Comparison of ENCODE assay signal across 11 mouse cellular contexts in the genomic region with DNA sequence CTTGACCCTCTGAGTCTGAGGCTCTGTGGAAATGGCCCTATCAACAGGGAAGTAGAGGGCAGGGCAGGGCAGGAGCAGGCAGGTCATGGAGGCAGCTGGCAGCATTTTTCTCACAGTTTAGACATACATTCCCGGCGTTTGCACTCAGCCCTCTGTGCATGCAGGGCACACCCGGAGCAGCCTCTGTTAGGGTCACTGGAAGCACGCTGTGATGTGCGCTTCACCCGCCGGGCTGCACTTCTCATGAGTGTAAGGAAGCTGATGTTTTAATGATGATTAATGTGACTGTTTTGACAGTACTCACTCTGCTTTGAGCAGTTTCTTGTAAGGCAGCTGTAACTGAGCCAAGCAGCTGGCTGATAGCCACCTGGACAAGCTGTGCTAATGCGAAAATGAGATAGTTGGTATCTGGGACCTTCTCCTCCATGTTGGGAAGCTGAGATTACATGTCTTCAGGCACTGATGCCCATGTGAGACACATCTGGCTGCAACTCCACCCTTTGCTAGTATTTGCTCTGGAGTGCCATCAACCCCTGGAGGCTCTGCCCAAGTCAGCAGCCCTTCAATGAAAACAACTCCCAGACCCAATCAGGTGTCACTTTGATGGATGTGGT.
A peak's percentile ranks its signal among the peaks of the same experiment; 100 is the strongest.
DNase-seq lines count a peak whose midpoint lies in the region; ATAC-seq and TF ChIP-seq lines count a peak whose summit lies in the region.
"Had no signal": no experiment of that assay in that cellular context is flagged by ENCODE, and none has a peak within 500 bp of the region (broad histone marks: within the 10 kb centered on the region; RNA-seq: fewer than 3 reads in every experiment).

No protein-coding gene starts in this region.

- no peak overlapping the region for H3K4me3 ChIP-seq in hindbrain, embryonic 14.5 days (replicated peaks; ENCODE audit: low read length)
- H3K4me3 ChIP-seq in hindbrain, embryonic 13.5 days: no peak overlapping the region
- H3K4me3 ChIP-seq in ES-Bruce4 (ENCODE audit: low read depth, low read length): peak overlapping the region; percentile 25; the same call in 1 of the 2 replicates
- no peak overlapping the region for H3K4me3 ChIP-seq in liver, adult 2 months (ENCODE audit: insufficient read depth, low read depth, low read length)
- no peak overlapping the region for H3K4me3 ChIP-seq in midbrain, embryonic 16.5 days (ENCODE audit: low read depth, low read length)
- H3K4me3 ChIP-seq: embryonic facial prominence, embryonic 13.5 days; myocyte had no signal

- no peak overlapping the region for H3K4me2 ChIP-seq in hindbrain, embryonic 14.5 days (replicated peaks)
- H3K4me2 ChIP-seq in hindbrain, embryonic 13.5 days: no peak overlapping the region
- H3K4me2 ChIP-seq in midbrain, embryonic 16.5 days (ENCODE audit: low read length): no peak overlapping the region
- H3K4me2 ChIP-seq: embryonic facial prominence, embryonic 13.5 days had no signal

- ATAC-seq in hindbrain, embryonic 14.5 days (ENCODE audit: low FRiP score): peak; percentile 24; the same call in 1 of the 2 replicates
- no peak; the same call in 1 of the 2 replicates for ATAC-seq in hindbrain, embryonic 13.5 days (ENCODE audit: low FRiP score)
- peak; percentile 47; the same call in 1 of the 2 replicates for ATAC-seq in common myeloid progenitor, adult 5-6 weeks (replicated peaks; ENCODE audit: low read depth, poor library complexity, severe bottlenecking)
- no peak for ATAC-seq in midbrain, embryonic 16.5 days

- TF ChIP-seq EP300 in ES-Bruce4 (IDR thresholded peaks at IDR 0.05; ENCODE audit: insufficient read depth, low read depth, low read length): 0 out of 2 replicates have a peak, but pooled peaks have one; percentile 46

- no peak overlapping the region for H3K9ac ChIP-seq in hindbrain, embryonic 14.5 days
- H3K9ac ChIP-seq in hindbrain, embryonic 13.5 days: no peak overlapping the region
- no peak overlapping the region for H3K9ac ChIP-seq in ES-Bruce4 (ENCODE audit: low read depth, poor library complexity, severe bottlenecking)
- H3K9ac ChIP-seq in liver, adult 2 months (ENCODE audit: low read depth, low read length): no peak overlapping the region
- H3K9ac ChIP-seq in midbrain, embryonic 16.5 days (ENCODE audit: low read depth, low read length): no peak overlapping the region
- H3K9ac ChIP-seq: embryonic facial prominence, embryonic 13.5 days had no signal

- H3K9me3 ChIP-seq in hindbrain, embryonic 14.5 days (ENCODE audit: control insufficient read depth, low read length): no peaks in the 10 kb centered on the region
- no peaks in the 10 kb centered on the region for H3K9me3 ChIP-seq in hindbrain, embryonic 13.5 days
- no peaks in the 10 kb centered on the region for H3K9me3 ChIP-seq in ES-Bruce4 (replicated peaks; ENCODE audit: control insufficient read depth, insufficient read depth, low read length, poor library complexity, severe bottlenecking)
- H3K9me3 ChIP-seq in midbrain, embryonic 16.5 days (replicated peaks; ENCODE audit: control insufficient read depth, low read length, poor library complexity, severe bottlenecking): no peaks in the 10 kb centered on the region
- H3K9me3 ChIP-seq: embryonic facial prominence, embryonic 13.5 days had no signal

- no peaks in the 10 kb centered on the region for H3K27me3 ChIP-seq in hindbrain, embryonic 14.5 days (ENCODE audit: control insufficient read depth, insufficient read depth, low read length)
- H3K27me3 ChIP-seq in hindbrain, embryonic 13.5 days: 0 out of 2 replicates have a peak, but pooled peaks cover 3% of the 10 kb centered on the region
- no peaks in the 10 kb centered on the region for H3K27me3 ChIP-seq in ES-Bruce4 (ENCODE audit: control insufficient read depth, insufficient read depth, low read length, poor library complexity, severe bottlenecking)
- H3K27me3 ChIP-seq in liver, adult 2 months (ENCODE audit: control insufficient read depth, insufficient read depth, low read length): no peaks in the 10 kb centered on the region
- no peaks in the 10 kb centered on the region for H3K27me3 ChIP-seq in midbrain, embryonic 16.5 days (ENCODE audit: control insufficient read depth, insufficient read depth, low read depth, low read length)
- H3K27me3 ChIP-seq: embryonic facial prominence, embryonic 13.5 days had no signal

- H3K79me2 ChIP-seq in liver, adult 2 months (ENCODE audit: control insufficient read depth, insufficient read depth, low read length): no peaks in the 10 kb centered on the region

- no peak for DNase-seq in hindbrain, embryonic 14.5 days (ENCODE audit: low spot score)
- peak; percentile 19 for DNase-seq in liver, adult 2 months (ENCODE audit: extremely low read depth, low read depth, low spot score)
- no peak for DNase-seq in left cerebral cortex, postnatal 36 days (ENCODE audit: low spot score in 2 of 2)
- no peak for DNase-seq in layer of hippocampus, adult 8-10 months (ENCODE audit: low spot score in 2 of 2)

- 0 out of 2 replicates have a peak, but pooled peaks cover 7% of the 10 kb centered on the region for H3K4me1 ChIP-seq in hindbrain, embryonic 14.5 days (replicated peaks; ENCODE audit: control insufficient read depth, insufficient read depth, low read length)
- H3K4me1 ChIP-seq in hindbrain, embryonic 13.5 days (replicated peaks): peaks cover 8% of the 10 kb centered on the region
- peaks cover 14% of the 10 kb centered on the region for H3K4me1 ChIP-seq in ES-Bruce4 (ENCODE audit: control insufficient read depth, insufficient read depth, low read length)
- no peaks in the 10 kb centered on the region for H3K4me1 ChIP-seq in liver, adult 2 months (ENCODE audit: control insufficient read depth, insufficient read depth, low read length)
- H3K4me1 ChIP-seq in midbrain, embryonic 16.5 days (ENCODE audit: control insufficient read depth, insufficient read depth, low read length): no peaks in the 10 kb centered on the region

- no peak for TF ChIP-seq CTCF in ES-Bruce4 (IDR thresholded peaks at IDR 0.05; ENCODE audit: low read depth, low read length)
- TF ChIP-seq CTCF in liver, adult 2 months (IDR thresholded peaks at IDR 0.05; ENCODE audit: low read depth, low read length): no peak

- no peak overlapping the region for H3K27ac ChIP-seq in hindbrain, embryonic 14.5 days
- H3K27ac ChIP-seq in hindbrain, embryonic 13.5 days: no peak overlapping the region
- no peak overlapping the region for H3K27ac ChIP-seq in ES-Bruce4 (ENCODE audit: insufficient read depth, low read length)
- no peak overlapping the region for H3K27ac ChIP-seq in liver, adult 2 months (replicated peaks; ENCODE audit: insufficient read depth, low read depth, low read length)
- H3K27ac ChIP-seq in midbrain, embryonic 16.5 days (ENCODE audit: low read length): no peak overlapping the region
- H3K27ac ChIP-seq: embryonic facial prominence, embryonic 13.5 days; kidney, postnatal 0 days had no signal

- TF ChIP-seq POLR2A in ES-Bruce4 (IDR thresholded peaks at IDR 0.05; ENCODE audit: insufficient read depth, low read length): no peak
- no peak for TF ChIP-seq POLR2A in liver, adult 2 months (IDR thresholded peaks at IDR 0.05; ENCODE audit: extremely low read depth, insufficient read depth, low read length)

- 23% methylated on average over 8 of the region's 8 CpGs for WGBS in hindbrain, embryonic 14.5 days
- WGBS in hindbrain, embryonic 13.5 days: 28% methylated on average over 8 of the region's 8 CpGs
- WGBS in liver, adult 2 months: 45% methylated on average over 8 of the region's 8 CpGs
- whole genome bisulfite sequencing in midbrain, embryonic 16.5 days: 57% methylated on average over 8 of the region's 8 CpGs

- no peaks in the 10 kb centered on the region for H3K36me3 ChIP-seq in hindbrain, embryonic 14.5 days (replicated peaks; ENCODE audit: control insufficient read depth, insufficient read depth)
- H3K36me3 ChIP-seq in hindbrain, embryonic 13.5 days: no peaks in the 10 kb centered on the region
- no peaks in the 10 kb centered on the region for H3K36me3 ChIP-seq in ES-Bruce4 (ENCODE audit: control insufficient read depth, insufficient read depth, low read length, poor library complexity, severe bottlenecking)
- no peaks in the 10 kb centered on the region for H3K36me3 ChIP-seq in liver, adult 2 months (ENCODE audit: control insufficient read depth, insufficient read depth, low read length)
- H3K36me3 ChIP-seq in midbrain, embryonic 16.5 days (ENCODE audit: control insufficient read depth, insufficient read depth, low read length): no peaks in the 10 kb centered on the region
- H3K36me3 ChIP-seq: embryonic facial prominence, embryonic 13.5 days had no signal

- intact Hi-C loops in left cerebral cortex, postnatal 36 days (cut with DNase I): no loop called here

Comparison
In these comparisons a context has a peak if more than half of its experiments do, and no peak if none do; other contexts are left out.
1. ATAC-seq: peak in hindbrain, embryonic 14.5 days (single experiment) and common myeloid progenitor, adult 5-6 weeks (single experiment); none in hindbrain, embryonic 13.5 days (single experiment) and midbrain, embryonic 16.5 days (single experiment).